Mouse (Mus musculus): Measurements from ENCODE around the gene Grik2. TPM values are rescaled to one million over a fixed set of nuclear protein-coding genes. Genes with fewer than 3 reads are reported as not detected.
"Not testable (repeated sequence)": the region's sequence is repeated elsewhere in the genome, so short reads cannot be mapped to it uniquely, and the experiment has no call there.

Gene Grik2
- polyA plus RNA-seq, 1 experiment from 2014 or later = 5.5 TPM

DNA sequence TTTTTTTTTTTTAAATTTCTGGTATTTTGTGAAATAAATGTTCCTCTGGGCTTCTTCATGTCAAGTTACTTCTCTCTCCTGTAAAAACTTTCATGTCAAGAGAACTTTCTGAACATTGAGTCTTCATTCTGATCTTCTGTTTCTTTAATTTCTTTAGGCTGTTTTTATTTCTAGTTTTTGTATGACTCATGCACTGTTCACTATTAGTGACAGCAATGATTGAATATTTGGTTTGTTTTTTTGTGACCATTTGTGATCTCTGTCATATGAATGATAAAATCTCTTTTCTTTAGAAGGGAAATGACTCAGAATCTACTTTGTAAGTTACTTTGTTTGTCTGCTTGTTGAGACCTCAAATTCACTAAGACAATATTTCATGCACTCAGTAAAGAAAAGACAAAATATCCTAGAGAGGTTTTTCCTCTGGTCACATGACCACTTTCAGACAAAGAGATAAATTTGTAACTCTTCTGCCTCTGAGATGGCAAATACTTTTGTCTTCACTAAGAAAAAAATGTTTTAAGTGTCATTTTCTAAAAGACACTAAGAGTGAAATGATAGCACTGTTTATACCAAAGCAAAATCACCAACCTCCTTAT lies 596.7 kb downstream of the Grik2 start:
- Histone ChIP-seq H3K4me1 (no peaks in the 10 kb centered on the region), H3K4me3 (no peak overlapping the region), H3K27me3 (replicated peaks; ENCODE audit: low read depth, poor library complexity, severe bottlenecking) (no peaks in the 10 kb centered on the region), H3K9me3 (no peaks in the 10 kb centered on the region), H3K36me3 (replicated peaks) (no peaks in the 10 kb centered on the region), H3K27ac (replicated peaks) (no peak overlapping the region)
- DNase-seq (ENCODE audit: low spot score) = no peak

DNA sequence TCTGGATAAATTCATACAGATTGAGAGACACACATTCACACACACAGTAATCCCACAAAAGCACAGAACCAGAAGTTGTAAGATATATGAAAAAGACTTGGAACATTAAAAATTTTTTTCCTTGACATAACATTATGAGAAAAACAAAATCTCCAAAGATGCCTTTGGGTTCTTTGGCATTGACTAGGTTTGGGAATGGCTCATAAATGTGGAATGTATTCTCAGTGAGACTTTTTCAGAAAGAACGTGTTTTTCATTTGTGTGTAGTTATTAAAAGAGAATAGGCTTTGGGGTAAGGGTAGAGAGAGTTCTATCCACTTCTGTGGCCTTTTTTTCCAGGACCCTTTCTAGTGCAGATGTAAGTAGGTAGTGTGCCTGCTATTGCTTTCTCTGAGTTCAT lies 597.3 kb downstream of the Grik2 start:
- no peaks in the 10 kb centered on the region for H3K4me1 ChIP-seq
- H3K4me3 ChIP-seq = no peak overlapping the region
- 84% methylated on average over 1 of the region's 1 CpGs for WGBS
- no peaks in the 10 kb centered on the region for H3K36me3 ChIP-seq (replicated peaks)
- H3K27me3 ChIP-seq (replicated peaks; ENCODE audit: low read depth, poor library complexity, severe bottlenecking) = no peaks in the 10 kb centered on the region
- no peaks in the 10 kb centered on the region for H3K9me3 ChIP-seq
- no peak for DNase-seq (ENCODE audit: low spot score)
- no peak overlapping the region for H3K27ac ChIP-seq (replicated peaks)

DNA sequence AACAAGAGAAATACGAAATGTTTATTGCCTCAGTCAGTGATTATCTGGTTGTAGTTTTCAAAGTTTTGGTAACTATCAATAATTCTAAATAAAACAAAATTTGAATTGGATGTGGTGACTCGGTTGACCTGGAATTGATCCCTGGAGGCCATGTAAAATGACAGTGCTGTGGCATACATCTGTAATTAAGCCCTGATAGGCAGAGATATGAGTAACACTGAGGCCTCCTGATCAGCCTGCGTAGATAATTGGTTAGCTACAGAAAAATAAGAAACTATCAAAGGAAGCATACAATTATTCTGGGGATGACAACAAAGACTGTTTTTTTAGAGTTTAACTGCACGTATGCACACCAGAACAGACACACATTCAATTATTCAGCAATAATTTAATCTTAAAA lies 634.4 kb downstream of the Grik2 start:
- WGBS = 76% methylated on average over 4 of the region's 4 CpGs
- DNase-seq (ENCODE audit: low spot score) = no peak

DNA sequence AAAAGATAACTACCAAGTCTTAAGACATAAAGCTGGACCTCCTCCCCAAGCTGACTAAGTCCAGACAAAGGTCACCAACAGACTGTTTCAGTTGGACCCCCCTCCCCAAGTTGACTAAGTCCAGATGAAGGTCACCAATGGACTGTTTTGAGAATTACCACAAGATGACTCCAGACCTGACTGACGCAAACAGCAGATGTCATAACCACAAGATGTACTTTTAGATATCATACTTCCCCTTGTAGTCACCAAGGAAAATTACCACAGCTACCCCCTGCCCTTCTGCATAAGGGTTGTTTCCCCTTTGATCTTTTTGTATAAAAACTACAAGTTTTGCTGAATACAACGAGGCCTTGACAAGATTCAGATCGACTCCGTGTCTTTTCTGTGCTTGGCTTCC lies 637.1 kb downstream of the Grik2 start:
- H3K36me3 ChIP-seq (replicated peaks); H3K27me3 ChIP-seq (replicated peaks; ENCODE audit: low read depth, poor library complexity, severe bottlenecking); H3K4me3 ChIP-seq; H3K4me1 ChIP-seq; H3K9me3 ChIP-seq; H3K27ac ChIP-seq (replicated peaks); DNase-seq (ENCODE audit: low spot score): not testable (repeated sequence)
- 87% methylated on average over 4 of the region's 4 CpGs for WGBS

More for the DNA sequence above, 634.4 kb downstream of the Grik2 start:
- H3K27ac ChIP-seq (replicated peaks) = no peak overlapping the region
- no peaks in the 10 kb centered on the region for H3K4me1 ChIP-seq
- no peaks in the 10 kb centered on the region for H3K9me3 ChIP-seq
- no peaks in the 10 kb centered on the region for H3K36me3 ChIP-seq (replicated peaks)
- no peak overlapping the region for H3K4me3 ChIP-seq
- H3K27me3 ChIP-seq (replicated peaks; ENCODE audit: low read depth, poor library complexity, severe bottlenecking) = no peaks in the 10 kb centered on the region

DNA sequence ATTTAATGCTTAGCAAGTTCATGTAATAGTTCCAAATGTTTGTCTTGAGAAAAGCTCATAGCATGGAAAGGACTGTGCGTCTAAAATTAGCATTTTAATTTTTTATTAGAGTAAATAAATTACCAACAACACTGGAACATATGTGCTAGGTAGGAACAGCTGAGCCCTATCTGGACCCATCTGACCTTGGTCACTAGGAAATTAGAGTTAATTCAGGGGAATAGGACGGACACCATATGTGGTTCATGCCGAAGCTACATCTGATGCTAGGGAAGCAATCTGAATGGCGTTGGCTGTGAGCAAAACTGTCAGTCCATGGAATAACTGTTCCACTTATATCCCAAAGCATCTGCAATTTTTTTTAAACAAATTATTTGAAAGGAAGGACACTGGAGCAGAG lies 638.9 kb downstream of the Grik2 start:
- 66% methylated on average over 4 of the region's 4 CpGs for WGBS
- DNase-seq (ENCODE audit: low spot score) = no peak
- Histone ChIP-seq H3K9me3 (no peaks in the 10 kb centered on the region), H3K4me3 (no peak overlapping the region), H3K4me1 (no peaks in the 10 kb centered on the region), H3K27ac (replicated peaks) (no peak overlapping the region), H3K36me3 (replicated peaks) (no peaks in the 10 kb centered on the region), H3K27me3 (replicated peaks; ENCODE audit: low read depth, poor library complexity, severe bottlenecking) (no peaks in the 10 kb centered on the region)

DNA sequence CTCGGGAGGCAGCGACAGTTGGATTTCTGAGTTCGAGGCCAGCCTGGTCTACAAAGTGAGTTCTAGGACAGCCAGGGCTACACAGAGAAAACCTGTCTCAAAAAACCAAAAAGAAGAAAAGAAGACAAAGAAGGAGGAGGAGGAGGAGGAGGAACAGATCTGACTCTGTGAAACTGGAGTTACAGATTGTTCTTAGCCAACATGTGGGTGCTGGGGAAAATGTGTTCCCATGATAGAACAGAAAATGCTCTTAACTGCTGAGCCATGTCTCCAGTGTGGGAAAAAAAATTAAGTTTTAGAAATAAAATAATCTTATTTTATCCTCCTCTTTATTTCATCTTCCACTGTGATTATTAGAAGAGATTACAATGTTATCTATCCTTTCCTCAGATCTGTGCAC lies 645.9 kb downstream of the Grik2 start:
- H3K27me3 ChIP-seq (replicated peaks; ENCODE audit: low read depth, poor library complexity, severe bottlenecking) = no peaks in the 10 kb centered on the region
- no peak overlapping the region for H3K4me3 ChIP-seq
- no peaks in the 10 kb centered on the region for H3K4me1 ChIP-seq
- H3K36me3 ChIP-seq (replicated peaks) = no peaks in the 10 kb centered on the region
- DNase-seq (ENCODE audit: low spot score) = no peak
- H3K27ac ChIP-seq (replicated peaks) = no peak overlapping the region
- H3K9me3 ChIP-seq = no peaks in the 10 kb centered on the region
- WGBS = 92% methylated on average over 3 of the region's 3 CpGs

DNA sequence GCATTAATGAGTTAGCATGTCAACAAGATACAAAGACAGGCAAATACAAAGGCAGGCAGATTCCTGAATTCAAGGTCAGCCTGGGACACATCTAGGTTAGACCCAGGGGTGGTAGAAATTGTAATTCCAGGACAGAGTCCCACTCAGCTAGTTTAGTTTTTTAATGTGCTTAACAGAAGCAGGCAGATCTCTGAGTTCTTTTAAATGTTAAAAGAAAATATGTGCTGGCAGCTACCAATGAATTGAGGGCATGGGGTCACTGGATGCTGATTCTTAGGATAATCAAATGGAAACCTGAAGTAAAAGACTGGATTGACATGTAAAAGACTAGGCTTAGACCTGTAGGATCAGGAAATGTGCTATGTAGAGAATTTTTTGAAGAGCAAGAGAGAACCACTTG lies 651.8 kb downstream of the Grik2 start:
- H3K36me3 ChIP-seq (replicated peaks) = no peaks in the 10 kb centered on the region
- no peaks in the 10 kb centered on the region for H3K9me3 ChIP-seq
- H3K27me3 ChIP-seq (replicated peaks; ENCODE audit: low read depth, poor library complexity, severe bottlenecking) = no peaks in the 10 kb centered on the region
- H3K4me3 ChIP-seq = no peak overlapping the region
- H3K27ac ChIP-seq (replicated peaks) = no peak overlapping the region
- no peaks in the 10 kb centered on the region for H3K4me1 ChIP-seq
- no peak for DNase-seq (ENCODE audit: low spot score)

DNA sequence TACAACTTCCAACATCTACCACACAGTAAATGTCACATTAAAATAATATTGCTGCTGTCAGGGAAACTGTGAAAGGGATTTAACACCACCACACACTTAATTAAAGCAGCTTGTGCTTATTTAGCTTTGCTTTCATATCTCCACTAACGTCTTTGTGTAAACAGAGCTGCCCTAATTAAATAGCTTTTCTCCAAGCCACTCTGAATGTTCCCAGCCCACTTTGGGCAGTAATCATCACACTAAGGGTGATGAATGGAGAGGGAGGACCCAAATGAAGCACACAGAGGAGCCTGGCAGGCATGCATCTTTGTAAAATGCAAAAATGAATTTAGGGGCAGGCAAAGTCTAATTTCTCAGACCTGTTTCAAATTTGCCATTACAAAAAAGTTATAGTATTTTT lies 657.3 kb downstream of the Grik2 start:
- Histone ChIP-seq H3K4me3 (no peak overlapping the region), H3K27me3 (replicated peaks; ENCODE audit: low read depth, poor library complexity, severe bottlenecking) (no peaks in the 10 kb centered on the region), H3K36me3 (replicated peaks) (no peaks in the 10 kb centered on the region), H3K27ac (replicated peaks) (no peak overlapping the region), H3K4me1 (no peaks in the 10 kb centered on the region), H3K9me3 (no peaks in the 10 kb centered on the region)
- no peak for DNase-seq (ENCODE audit: low spot score)
- WGBS = 3% methylated on average over 1 of the region's 1 CpGs

DNA sequence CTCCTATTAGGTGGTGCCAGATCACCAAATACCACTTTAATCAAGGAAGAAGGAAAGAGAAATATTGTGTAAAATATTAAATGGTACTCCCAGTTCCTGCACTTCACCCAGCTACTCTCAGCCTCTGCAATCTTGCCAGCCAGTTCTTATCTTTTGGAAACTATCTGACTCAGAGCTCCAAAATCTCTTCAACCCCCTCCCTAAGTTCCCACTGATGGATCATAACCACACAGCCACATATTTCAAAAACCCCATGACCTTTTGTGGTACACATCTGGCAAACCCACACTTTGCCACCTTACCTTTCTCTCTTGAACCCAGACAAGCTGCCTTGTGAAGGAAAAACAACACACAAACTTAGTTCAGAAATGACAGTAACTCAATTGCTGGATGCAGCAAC lies 738.2 kb downstream of the Grik2 start:
- no peaks in the 10 kb centered on the region for H3K36me3 ChIP-seq (replicated peaks)
- H3K9me3 ChIP-seq = no peaks in the 10 kb centered on the region
- H3K27me3 ChIP-seq (replicated peaks; ENCODE audit: low read depth, poor library complexity, severe bottlenecking) = no peaks in the 10 kb centered on the region
- DNase-seq (ENCODE audit: low spot score) = no peak
- H3K4me3 ChIP-seq = no peak overlapping the region
- no peak overlapping the region for H3K27ac ChIP-seq (replicated peaks)
- no peaks in the 10 kb centered on the region for H3K4me1 ChIP-seq

DNA sequence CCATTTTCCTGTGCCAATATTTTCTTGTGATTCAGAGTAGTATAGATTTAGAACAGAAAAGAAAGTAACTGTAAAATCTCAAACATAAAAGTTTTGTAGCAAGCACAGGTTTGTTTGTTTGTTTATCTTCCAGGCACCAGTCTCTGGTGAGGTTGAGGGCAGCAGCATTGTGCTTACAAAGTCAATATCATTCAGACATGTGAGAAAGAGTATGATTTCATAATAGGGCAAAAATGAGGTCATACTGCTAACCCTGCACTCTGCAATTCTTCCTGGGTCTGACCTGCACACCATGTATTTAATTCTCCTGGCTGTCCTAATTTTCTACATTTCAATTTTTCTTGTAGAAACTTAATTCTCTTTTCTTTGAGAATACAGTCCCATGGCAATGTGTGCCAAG lies 739.2 kb downstream of the Grik2 start:
- no peak overlapping the region for H3K27ac ChIP-seq (replicated peaks)

More for the DNA sequence above, 739.2 kb downstream of the Grik2 start:
- H3K4me1 ChIP-seq = no peaks in the 10 kb centered on the region
- H3K9me3 ChIP-seq = no peaks in the 10 kb centered on the region
- H3K4me3 ChIP-seq = no peak overlapping the region
- no peaks in the 10 kb centered on the region for H3K27me3 ChIP-seq (replicated peaks; ENCODE audit: low read depth, poor library complexity, severe bottlenecking)
- no peak for DNase-seq (ENCODE audit: low spot score)
- no peaks in the 10 kb centered on the region for H3K36me3 ChIP-seq (replicated peaks)

All from embryonic facial prominence, embryonic 10.5 days (tissue).